Mouse (Mus musculus) myocyte (in vitro differentiated cells): ENCODE results near the gene Grrp1. TPM values are rescaled to one million over a fixed set of nuclear protein-coding genes. Genes with fewer than 3 reads are reported as not detected.
"Not testable (repeated sequence)": the region's sequence is repeated elsewhere in the genome, so short reads cannot be mapped to it uniquely, and the experiment has no call there.

Experiments
- H3K27me3 ChIP-seq: one replicate; pipeline ENCODE4 v1.6.1; 2011; ENCODE audit not compliant: control insufficient read depth, insufficient read depth, insufficient read length
- H3K36me3 ChIP-seq: one replicate; pipeline ENCODE4 v1.6.1; 2011; ENCODE audit not compliant: control insufficient read depth, insufficient read depth
- H3K4me2 ChIP-seq: one replicate; pipeline ENCODE4 v1.6.1; 2011; ENCODE audit warnings: low read depth, control low read depth
- H3K4me3 ChIP-seq: one replicate; pipeline ENCODE4 v1.5.1; 2011; ENCODE audit warnings: mild to moderate bottlenecking, control low read depth, moderate library complexity
- H3K79me2 ChIP-seq: one replicate; pipeline ENCODE4 v1.6.1; 2011; ENCODE audit not compliant: control insufficient read depth, insufficient read depth
- H3ac ChIP-seq: one replicate; pipeline ENCODE4 v1.6.1; 2011; ENCODE audit not compliant: control insufficient read depth, insufficient read length
- CEBPB ChIP-seq: IDR thresholded peaks from 2 replicates; pipeline ENCODE4 v1.6.1; 2011; ENCODE audit warnings: mild to moderate bottlenecking, moderate library complexity; ENCODE audit not compliant: poor library complexity, insufficient read depth, severe bottlenecking
- E2F4 ChIP-seq: IDR thresholded peaks from one replicate; pipeline ENCODE4 v1.6.1; 2011; ENCODE audit warnings: mild to moderate bottlenecking, control low read depth, moderate library complexity; ENCODE audit not compliant: insufficient read depth
- MAX ChIP-seq: IDR thresholded peaks from one replicate; pipeline ENCODE4 v1.6.1; 2011; ENCODE audit warnings: low read depth, mild to moderate bottlenecking, control low read depth
- MYOD1 ChIP-seq, 3 experiments: IDR thresholded peaks; one replicate each; pipeline ENCODE4 v1.6.1; 2011; ENCODE audit warnings: control low read depth in 2 of 3, low read depth in 2 of 3, mild to moderate bottlenecking in 2 of 3, moderate library complexity in 1 of 3; ENCODE audit not compliant: insufficient read length in 2 of 3, control insufficient read depth in 1 of 3
- MYOG ChIP-seq, 3 experiments: IDR thresholded peaks; one replicate each; pipeline ENCODE4 v1.6.1; 2011; ENCODE audit warnings: control low read depth in 2 of 3, low read depth in 2 of 3, mild to moderate bottlenecking in 2 of 3; ENCODE audit not compliant: insufficient read length in 2 of 3, control insufficient read depth in 1 of 3, insufficient read depth in 1 of 3
- POLR2A ChIP-seq: IDR thresholded peaks from one replicate; pipeline ENCODE4 v1.6.1; 2011; ENCODE audit warnings: low read depth, mild to moderate bottlenecking, control low read depth, moderate library complexity; ENCODE audit not compliant: insufficient read length
- POLR2AphosphoS2 ChIP-seq: IDR thresholded peaks from one replicate; pipeline ENCODE4 v1.6.1; 2011; ENCODE audit warnings: low read depth, control low read depth; ENCODE audit not compliant: insufficient read length
- REST ChIP-seq: IDR thresholded peaks from one replicate; pipeline ENCODE4 v1.6.1; 2011; ENCODE audit warnings: mild to moderate bottlenecking, control low read depth, moderate library complexity; ENCODE audit not compliant: insufficient read depth, insufficient read length
- SRF ChIP-seq: IDR thresholded peaks from one replicate; pipeline ENCODE4 v1.6.1; 2011; ENCODE audit warnings: low read depth; ENCODE audit not compliant: control insufficient read depth, insufficient read length
- TCF12 ChIP-seq: IDR thresholded peaks from one replicate; pipeline ENCODE4 v1.6.1; 2011; ENCODE audit warnings: mild to moderate bottlenecking, control low read depth; ENCODE audit not compliant: poor library complexity, insufficient read depth, severe bottlenecking
- TCF3 ChIP-seq: IDR thresholded peaks from one replicate; pipeline ENCODE4 v1.6.1; 2011; ENCODE audit warnings: low read depth, control low read depth; ENCODE audit not compliant: insufficient read length
- USF1 ChIP-seq: IDR thresholded peaks from one replicate; pipeline ENCODE4 v1.6.1; 2011; ENCODE audit warnings: low read depth, mild to moderate bottlenecking, control low read depth, moderate library complexity
- polyA plus RNA-seq: library from polyadenylated mRNA; unstranded; fragments of >200 nt; fragmentation: generic; extraction: Trizol; gene quantifications from one replicate; pipeline ENCODE4 v1.2.1, GENCODE M21; 2012; ENCODE audit warnings: missing spikeins

Gene Grrp1
- polyA plus RNA-seq, 1 experiment = 0.17 TPM

DNA sequence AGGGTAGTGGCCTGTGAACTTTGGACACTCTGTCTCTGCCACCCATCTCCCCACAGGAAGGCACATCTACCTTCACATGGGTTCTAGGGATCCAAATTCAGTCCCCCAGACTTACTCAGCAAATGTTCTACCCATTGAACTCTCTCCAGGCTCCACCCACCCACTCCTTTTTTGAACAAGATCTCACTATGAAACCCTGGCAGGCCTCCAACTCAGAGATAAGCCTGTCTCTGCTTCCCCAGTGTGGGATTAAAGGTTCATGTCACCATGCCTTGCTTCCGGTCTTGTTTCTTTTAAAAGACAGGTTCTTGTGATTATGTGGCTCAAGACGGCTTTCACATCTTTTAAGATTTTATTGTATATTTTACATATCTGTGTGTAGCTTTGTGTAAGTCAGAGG is 31.0 kb upstream of the Grrp1 start:
- H3ac ChIP-seq = no peak overlapping the region
- no peaks in the 10 kb centered on the region for H3K27me3 ChIP-seq
- H3K79me2 ChIP-seq = no peaks in the 10 kb centered on the region
- H3K4me2 ChIP-seq = no peak overlapping the region
- H3K36me3 ChIP-seq = peaks cover 22% of the 10 kb centered on the region
- TF ChIP-seq TCF12 (no peak), SRF (no peak), USF1 (no peak), MYOG (IDR thresholded peaks at IDR 0.05; ENCODE audit: control insufficient read depth in 1 of 3, insufficient read depth in 1 of 3, insufficient read length in 2 of 3, low read depth in 2 of 3) (no peak), E2F4 (no peak), POLR2AphosphoS2 (no peak), MYOD1 (IDR thresholded peaks at IDR 0.05; ENCODE audit: control insufficient read depth in 1 of 3, insufficient read length in 2 of 3, low read depth in 2 of 3) (no peak)
- H3K4me3 ChIP-seq = no peak overlapping the region

GRCm38 (mm10) chr4:134273417-134274345 is 19.8 kb upstream of the Grrp1 start:
- Histone ChIP-seq H3K4me3 (no peak overlapping the region), H3ac (no peak overlapping the region), H3K27me3 (no peaks in the 10 kb centered on the region), H3K36me3 (peaks cover 9% of the 10 kb centered on the region), H3K79me2 (no peaks in the 10 kb centered on the region), H3K4me2 (no peak overlapping the region)
- TF ChIP-seq USF1 (no peak), REST (no peak), MAX (no peak), CEBPB (no peak), E2F4 (no peak), TCF3 (no peak), POLR2A (no peak), MYOD1 (IDR thresholded peaks at IDR 0.05; ENCODE audit: control insufficient read depth in 1 of 3, insufficient read length in 2 of 3, low read depth in 2 of 3) (no peak), TCF12 (no peak), POLR2AphosphoS2 (no peak), MYOG (IDR thresholded peaks at IDR 0.05; ENCODE audit: control insufficient read depth in 1 of 3, insufficient read depth in 1 of 3, insufficient read length in 2 of 3, low read depth in 2 of 3) (no peak), SRF (no peak)

- no peak for TF ChIP-seq CEBPB
- H3K36me3 ChIP-seq = peaks cover 9% of the 10 kb centered on the region
- peak overlapping the region; percentile 34 for H3K4me2 ChIP-seq
- no peaks in the 10 kb centered on the region for H3K79me2 ChIP-seq
- no peak overlapping the region for H3K4me3 ChIP-seq
- no peak overlapping the region for H3ac ChIP-seq
- H3K27me3 ChIP-seq = no peaks in the 10 kb centered on the region
Measured at GRCm38 (mm10) chr4:134272731-134273416, 19.0 kb upstream of the Grrp1 start.

GRCm38 (mm10) chr4:134271979-134272378 is 18.1 kb upstream of the Grrp1 start:
- Histone ChIP-seq H3K4me2 (no peak overlapping the region), H3K27me3 (no peaks in the 10 kb centered on the region), H3ac (no peak overlapping the region), H3K4me3 (no peak overlapping the region), H3K79me2 (no peaks in the 10 kb centered on the region), H3K36me3 (peaks cover 1% of the 10 kb centered on the region)
- no peak for TF ChIP-seq MAX
- no peak for TF ChIP-seq SRF
- TF ChIP-seq POLR2A = no peak
- TF ChIP-seq MYOD1 (IDR thresholded peaks at IDR 0.05; ENCODE audit: control insufficient read depth in 1 of 3, insufficient read length in 2 of 3, low read depth in 2 of 3) = no peak
- TF ChIP-seq MYOG (IDR thresholded peaks at IDR 0.05; ENCODE audit: control insufficient read depth in 1 of 3, insufficient read depth in 1 of 3, insufficient read length in 2 of 3, low read depth in 2 of 3) = no peak
- TF ChIP-seq USF1 = no peak
- TF ChIP-seq E2F4 = no peak
- no peak for TF ChIP-seq POLR2AphosphoS2
- no peak for TF ChIP-seq TCF3
- no peak for TF ChIP-seq CEBPB
- TF ChIP-seq REST = no peak
- TF ChIP-seq TCF12 = no peak

DNA sequence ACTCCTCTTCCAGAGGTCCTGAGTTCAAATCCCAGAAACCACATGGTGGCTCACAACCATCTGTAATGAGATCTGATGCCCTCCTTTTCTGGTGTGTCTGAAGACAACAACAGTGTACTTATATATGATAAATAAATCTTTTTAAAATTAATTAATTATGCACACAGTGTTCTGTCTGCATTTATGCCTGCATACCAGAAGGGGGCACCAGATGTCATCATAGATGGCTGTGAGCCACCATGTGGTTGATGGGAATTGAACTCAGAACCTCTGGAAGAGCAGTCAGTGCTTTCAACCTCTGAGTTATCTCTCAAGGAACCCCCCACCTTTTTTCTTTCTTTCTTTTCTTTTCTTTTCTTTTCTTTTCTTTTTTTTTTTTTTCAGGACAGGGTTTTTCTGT is 15.7 kb upstream of the Grrp1 start:
- not testable (repeated sequence) for H3K79me2 ChIP-seq, H3ac ChIP-seq, H3K27me3 ChIP-seq, H3K4me2 ChIP-seq, H3K4me3 ChIP-seq, H3K36me3 ChIP-seq
